Mouse (Mus musculus): ENCODE measurements around the gene Ubl5. TPM values are rescaled to one million over a fixed set of nuclear protein-coding genes. Genes with fewer than 3 reads are reported as not detected.
A peak's percentile ranks its signal among the peaks of the same experiment; 100 is the strongest.
"Not testable (repeated sequence)": the region's sequence is repeated elsewhere in the genome, so short reads cannot be mapped to it uniquely, and the experiment has no call there.

Ubl5 gene
- 393 and 437 TPM in 2 replicates for polyA plus RNA-seq (2016; fragmentation: Nextera tagmentation; extraction: Ambion mirVana)

DNA sequence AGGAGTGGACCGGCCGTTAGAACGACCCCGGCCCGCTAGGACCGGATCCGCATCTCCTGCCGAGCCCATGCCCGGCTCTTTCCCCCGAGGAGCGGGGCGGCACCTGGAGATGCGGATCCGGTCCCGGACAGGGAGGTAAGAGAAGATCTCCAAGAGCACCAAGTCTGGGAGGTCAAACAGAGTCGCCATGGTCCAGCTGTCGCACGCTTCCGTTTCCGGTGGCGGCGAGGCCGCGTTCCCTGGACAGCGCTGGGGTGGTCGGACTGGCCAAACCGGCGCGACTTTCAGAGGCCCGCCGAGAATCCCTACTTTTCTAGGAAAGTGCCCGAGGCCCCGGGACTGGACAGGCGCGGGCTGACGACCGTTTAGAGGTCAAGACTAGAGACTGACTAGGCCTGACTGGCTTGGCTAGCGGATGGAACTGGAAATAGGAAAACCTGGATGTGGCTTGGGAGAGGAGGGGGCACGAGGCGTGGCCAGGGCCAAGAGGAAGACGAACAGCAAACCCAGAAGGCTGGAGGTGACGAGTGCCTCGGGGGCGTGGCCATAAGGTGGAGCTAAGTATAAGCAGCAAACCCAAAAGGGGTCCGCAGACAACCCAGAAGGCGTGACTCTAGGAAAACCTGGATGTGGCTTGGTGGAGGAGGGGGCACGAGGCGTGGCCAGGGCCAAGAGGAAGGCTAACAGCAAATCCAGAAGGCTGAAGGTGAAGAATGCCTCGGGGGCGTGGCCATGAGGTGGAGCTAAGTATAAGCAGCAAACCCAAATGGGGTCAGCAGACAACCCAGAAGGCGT lies at the start of gene Ubl5:
TSS of gene Ubl5 (plus strand) at position 778 of the 795 bp plus-strand sequence.
- DNase-seq (ENCODE audit: low spot score): peak; percentile 97
- H3K4me1 ChIP-seq (replicated peaks): peaks cover 33% of the 10 kb centered on the region
- H3K27me3 ChIP-seq (ENCODE audit: insufficient read depth, poor library complexity, severe bottlenecking): no peaks in the 10 kb centered on the region
- H3K4me3 ChIP-seq: peak within 1 kb of the TSS; percentile 93
- WGBS: under 1% methylated on average over 51 of the region's 51 CpGs
- H3K36me3 ChIP-seq: peaks cover 38% of the 10 kb centered on the region
- H3K9me3 ChIP-seq: 0 out of 2 replicates have a peak, but pooled peaks cover 3% of the 10 kb centered on the region
- H3K27ac ChIP-seq: peak within 1 kb of the TSS; percentile 94

DNA sequence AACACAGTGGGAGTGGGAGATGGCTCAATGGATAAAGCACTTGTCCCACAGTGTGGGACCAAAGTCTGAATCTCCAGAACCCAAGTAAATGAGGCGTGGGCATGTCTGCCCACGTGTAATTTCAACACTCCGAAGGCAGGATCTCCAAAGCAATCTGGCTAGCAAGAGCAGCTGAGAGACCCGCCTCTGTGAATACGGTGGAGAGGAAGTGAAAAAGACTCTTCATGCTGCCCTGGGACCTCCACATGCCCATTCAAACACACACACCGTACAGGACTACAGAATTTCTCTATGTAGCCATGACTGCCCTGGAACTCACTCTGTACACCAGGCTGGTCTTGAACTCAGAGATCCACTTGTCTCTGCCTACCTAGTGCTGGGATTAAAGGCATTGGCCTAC lies 41.4 kb upstream of the Ubl5 start:
- Histone ChIP-seq H3K36me3 (peaks cover 18% of the 10 kb centered on the region), H3K4me3 (no peak overlapping the region), H3K9me3 (no peaks in the 10 kb centered on the region), H3K27me3 (ENCODE audit: insufficient read depth, poor library complexity, severe bottlenecking) (no peaks in the 10 kb centered on the region), H3K27ac (no peak overlapping the region), H3K4me1 (replicated peaks) (0 out of 2 replicates have a peak, but pooled peaks cover under 1% of the 10 kb centered on the region)
- DNase-seq (ENCODE audit: low spot score): no peak
- 81% methylated on average over 6 of the region's 6 CpGs for WGBS

DNA sequence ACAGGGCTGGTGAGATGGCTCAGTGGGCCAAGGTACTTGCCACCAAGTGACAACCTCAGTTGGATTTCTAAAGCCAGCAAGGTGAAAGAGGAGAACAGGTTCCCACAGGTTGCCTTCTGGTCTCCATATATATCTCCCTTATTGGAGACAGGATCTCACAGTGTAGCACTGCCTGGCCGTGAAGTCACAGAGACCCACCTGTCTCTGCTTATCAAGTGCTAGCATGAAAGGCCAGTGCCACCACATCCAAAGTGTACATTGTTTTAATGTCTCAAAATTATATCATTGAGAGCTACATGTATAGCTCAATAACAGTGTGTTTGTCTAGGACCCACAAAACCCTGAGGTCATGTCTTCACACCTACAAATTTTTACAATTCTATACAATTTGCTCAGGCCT lies 36.4 kb upstream of the Ubl5 start:
- peak overlapping the region; percentile 99; the same call in 1 of the 2 replicates for H3K27ac ChIP-seq
- H3K4me3 ChIP-seq: peak overlapping the region; percentile 83; the same call in 1 of the 2 replicates
- H3K9me3 ChIP-seq: peaks cover 4% of the 10 kb centered on the region; the same call in 1 of the 2 replicates
- peaks cover 20% of the 10 kb centered on the region for H3K36me3 ChIP-seq
- DNase-seq (ENCODE audit: low spot score): no peak
- no peaks in the 10 kb centered on the region for H3K27me3 ChIP-seq (ENCODE audit: insufficient read depth, poor library complexity, severe bottlenecking)
- peaks cover 9% of the 10 kb centered on the region for H3K4me1 ChIP-seq (replicated peaks)
- 98% methylated on average over 1 of the region's 1 CpGs for WGBS

DNA sequence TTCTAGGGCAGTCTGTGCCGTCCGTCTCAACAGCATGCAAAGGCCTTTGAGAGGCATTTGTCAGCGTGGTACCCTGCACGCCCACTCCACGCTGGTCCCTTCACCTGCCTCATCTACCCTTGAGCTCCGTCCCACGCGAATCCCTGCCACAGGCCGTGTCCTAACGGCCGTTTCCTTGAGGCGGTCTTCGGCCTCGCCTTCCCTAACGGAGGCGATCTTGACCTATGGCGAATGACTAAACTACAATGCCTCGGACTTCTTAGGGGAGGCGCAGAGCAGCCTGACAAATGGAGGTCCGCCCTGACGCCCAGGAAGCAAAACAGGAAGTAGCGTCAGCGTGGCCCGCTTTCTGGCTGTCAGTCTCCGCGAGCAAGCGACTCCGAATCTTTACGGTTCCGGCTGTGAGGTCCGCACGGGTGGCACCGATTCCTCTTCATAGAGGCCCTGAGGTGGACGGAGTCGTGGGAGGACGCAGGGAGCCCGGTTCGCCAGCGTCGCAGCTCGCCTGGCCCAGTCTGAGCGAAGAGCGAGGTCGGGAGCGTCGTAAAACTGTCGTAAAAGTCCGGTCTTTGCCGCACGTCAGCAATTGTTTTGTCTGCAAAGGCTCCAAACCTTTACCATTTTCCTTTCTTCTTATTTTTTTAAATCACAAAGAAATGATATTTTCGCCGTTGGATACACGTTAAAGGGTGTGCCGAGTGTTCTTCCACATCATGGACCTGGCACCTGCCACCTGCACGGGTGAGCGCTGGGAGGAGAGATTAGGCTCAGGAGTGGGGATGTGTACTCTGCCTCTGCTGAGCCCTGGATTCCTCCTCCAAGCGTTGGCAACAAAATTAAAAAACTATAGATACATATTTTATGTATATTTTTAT lies 35.3 kb upstream of the Ubl5 start:
- Histone ChIP-seq H3K36me3 (peaks cover 17% of the 10 kb centered on the region), H3K27ac (peak overlapping the region; percentile 99), H3K4me3 (peak overlapping the region; percentile 83), H3K9me3 (peaks cover 4% of the 10 kb centered on the region; the same call in 1 of the 2 replicates), H3K4me1 (replicated peaks) (peaks cover 9% of the 10 kb centered on the region), H3K27me3 (ENCODE audit: insufficient read depth, poor library complexity, severe bottlenecking) (no peaks in the 10 kb centered on the region)
- peak; percentile 92 for DNase-seq (ENCODE audit: low spot score)
- under 1% methylated on average over 57 of the region's 57 CpGs for WGBS

DNA sequence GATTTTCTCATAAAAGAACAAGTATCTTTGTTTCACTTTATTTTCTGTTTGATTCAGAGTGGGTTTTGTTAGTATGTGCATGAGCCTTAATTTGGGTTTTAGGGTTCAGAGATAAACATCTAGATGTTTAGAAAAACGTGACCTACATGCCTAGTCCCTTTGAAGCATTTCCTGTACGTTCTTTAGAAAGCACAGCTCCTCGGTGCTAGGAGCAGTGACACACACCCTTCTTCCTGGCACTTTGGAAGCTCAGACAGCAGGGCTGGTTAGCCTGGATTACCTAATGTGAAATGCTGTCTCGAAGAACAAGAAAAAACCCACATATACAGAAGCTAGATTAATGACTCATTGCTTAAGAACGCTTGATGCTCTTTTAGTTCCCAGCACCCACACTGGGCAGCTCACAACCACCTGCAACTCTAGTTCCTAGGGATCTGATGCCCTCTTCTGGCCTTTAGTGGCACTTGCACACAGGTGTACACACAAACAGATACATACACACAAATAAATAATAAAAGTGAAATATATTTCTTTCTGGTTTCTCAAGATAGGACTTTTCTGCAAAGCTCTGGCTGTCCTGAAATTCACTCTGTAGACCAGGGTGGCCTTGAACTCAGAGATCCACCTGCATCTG lies 32.7 kb upstream of the Ubl5 start:
- H3K9me3 ChIP-seq: peaks cover 4% of the 10 kb centered on the region; the same call in 1 of the 2 replicates
- 88% methylated on average over 5 of the region's 5 CpGs for WGBS
- peaks cover 9% of the 10 kb centered on the region for H3K4me1 ChIP-seq (replicated peaks)
- H3K4me3 ChIP-seq: no peak overlapping the region
- DNase-seq (ENCODE audit: low spot score): no peak
- no peaks in the 10 kb centered on the region for H3K27me3 ChIP-seq (ENCODE audit: insufficient read depth, poor library complexity, severe bottlenecking)
- H3K27ac ChIP-seq: no peak overlapping the region
- peaks cover 17% of the 10 kb centered on the region for H3K36me3 ChIP-seq

DNA sequence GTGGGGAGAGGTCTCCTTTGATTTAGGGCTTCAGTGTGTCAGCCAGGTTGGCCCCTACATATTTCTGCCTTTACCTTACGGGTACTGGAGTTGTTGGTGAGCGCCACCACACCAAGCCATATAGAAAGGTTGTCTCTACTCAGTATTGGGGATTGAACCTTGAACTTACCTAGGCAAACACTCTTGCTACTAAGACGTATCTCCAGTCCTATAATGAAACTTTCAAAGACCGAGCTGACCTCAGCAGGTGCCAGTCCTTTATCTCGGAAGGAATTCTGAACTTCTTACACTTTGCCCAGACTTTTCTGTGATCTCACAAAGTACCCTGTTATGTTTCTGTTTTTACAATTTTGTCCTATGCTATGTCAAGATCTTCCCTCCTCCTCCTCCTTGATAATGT lies 30.7 kb upstream of the Ubl5 start:
- Histone ChIP-seq H3K27me3 (ENCODE audit: insufficient read depth, poor library complexity, severe bottlenecking) (no peaks in the 10 kb centered on the region), H3K4me3 (no peak overlapping the region), H3K27ac (no peak overlapping the region), H3K36me3 (peaks cover 17% of the 10 kb centered on the region), H3K9me3 (peaks cover 4% of the 10 kb centered on the region; the same call in 1 of the 2 replicates), H3K4me1 (replicated peaks) (peaks cover 2% of the 10 kb centered on the region)
- WGBS: 84% methylated on average over 5 of the region's 5 CpGs
- DNase-seq (ENCODE audit: low spot score): no peak

DNA sequence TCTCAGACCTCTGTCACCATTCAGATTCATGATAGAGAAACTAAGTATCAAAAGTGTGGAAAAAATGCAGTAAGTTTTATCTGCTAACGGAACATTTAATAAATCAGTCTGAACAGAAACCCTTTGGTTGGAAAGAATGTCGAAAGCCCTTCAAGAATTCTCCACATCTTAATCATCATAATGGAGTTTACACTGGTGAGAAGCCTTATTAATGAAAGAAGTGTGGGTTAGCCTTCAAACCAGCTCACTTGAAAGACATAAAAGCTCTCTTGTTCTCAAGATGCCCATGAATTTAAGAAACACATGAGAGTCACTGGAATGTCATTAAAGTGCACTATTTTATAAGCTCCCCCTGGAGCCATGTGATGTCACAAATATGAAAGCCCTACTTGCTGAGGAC lies 26.0 kb upstream of the Ubl5 start:
- WGBS: 90% methylated on average over 2 of the region's 2 CpGs
- DNase-seq (ENCODE audit: low spot score): no peak
- no peak overlapping the region for H3K27ac ChIP-seq
- H3K9me3 ChIP-seq: no peaks in the 10 kb centered on the region
- H3K4me3 ChIP-seq: no peak overlapping the region
- no peaks in the 10 kb centered on the region for H3K36me3 ChIP-seq
- no peaks in the 10 kb centered on the region for H3K27me3 ChIP-seq (ENCODE audit: insufficient read depth, poor library complexity, severe bottlenecking)
- no peaks in the 10 kb centered on the region for H3K4me1 ChIP-seq (replicated peaks)

DNA sequence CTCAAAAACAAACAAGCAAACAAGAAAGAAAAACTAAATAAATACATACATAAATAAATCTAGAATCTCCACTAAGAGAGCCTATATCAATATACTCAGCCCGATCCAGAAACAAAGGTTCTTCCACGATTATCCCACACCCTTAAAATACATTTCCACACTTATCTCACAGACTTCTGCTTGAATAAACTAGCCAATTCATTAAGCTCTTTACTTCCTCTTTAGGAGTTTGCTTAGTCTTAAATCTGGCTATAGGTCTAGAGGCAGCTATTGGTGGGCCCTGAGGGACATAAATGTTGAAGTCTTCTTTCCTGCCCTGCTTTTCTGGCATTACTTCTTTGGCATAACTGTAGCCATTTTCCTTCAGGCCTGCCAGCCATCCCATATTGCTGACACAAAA lies 11.3 kb upstream of the Ubl5 start:
- 91% methylated on average over 2 of the region's 2 CpGs for WGBS
- Histone ChIP-seq H3K36me3 (no peaks in the 10 kb centered on the region; the same call in 1 of the 2 replicates), H3K4me3 (no peak overlapping the region), H3K27ac (no peak overlapping the region), H3K9me3 (no peaks in the 10 kb centered on the region), H3K4me1 (replicated peaks) (no peaks in the 10 kb centered on the region), H3K27me3 (ENCODE audit: insufficient read depth, poor library complexity, severe bottlenecking) (no peaks in the 10 kb centered on the region)
- no peak for DNase-seq (ENCODE audit: low spot score)

DNA sequence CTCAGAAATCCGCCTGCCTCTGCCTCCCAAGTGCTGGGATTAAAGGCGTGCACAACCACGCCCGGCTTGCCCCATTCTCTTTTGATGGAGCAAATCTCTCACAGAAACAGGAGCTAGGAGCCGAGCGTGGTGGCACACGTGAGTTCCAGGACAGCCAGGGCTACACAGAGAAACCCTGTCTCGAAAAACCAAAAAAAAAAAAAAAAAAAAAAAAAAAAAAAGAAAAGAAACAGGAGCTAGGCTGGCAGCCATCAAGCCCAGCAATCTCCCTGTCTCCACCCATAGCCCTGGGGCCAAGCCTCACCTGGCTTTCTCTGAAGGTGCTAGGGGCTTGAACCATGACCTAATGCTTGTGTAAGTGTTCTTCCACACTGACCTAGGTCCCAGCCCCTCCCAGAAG lies 7.0 kb upstream of the Ubl5 start:
- not testable (repeated sequence) for H3K27ac ChIP-seq

DNA sequence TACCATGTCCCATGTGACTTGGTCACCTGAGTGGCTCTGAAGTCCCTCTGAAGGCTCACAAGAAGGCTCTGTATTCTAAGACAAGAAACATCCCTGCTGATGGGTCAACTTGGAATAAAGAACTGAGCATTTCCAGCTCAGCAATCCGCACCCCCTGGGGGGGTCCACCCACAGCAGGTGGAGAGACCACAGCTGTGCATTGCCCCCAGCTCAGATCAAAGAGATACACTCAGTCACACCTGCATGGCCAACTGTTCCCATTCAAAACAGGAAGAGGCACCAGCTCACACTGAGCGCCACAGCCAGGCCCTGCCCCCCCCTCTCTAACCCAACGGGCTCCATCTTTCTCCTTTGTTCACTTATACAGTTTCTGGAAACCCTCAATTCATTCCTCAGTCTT lies 6.4 kb upstream of the Ubl5 start:
- H3K9me3 ChIP-seq: no peaks in the 10 kb centered on the region
- 80% methylated on average over 3 of the region's 3 CpGs for WGBS
- no peak overlapping the region for H3K27ac ChIP-seq

More for the DNA sequence above, 7.0 kb upstream of the Ubl5 start:
- H3K9me3 ChIP-seq; H3K4me3 ChIP-seq; H3K27me3 ChIP-seq (ENCODE audit: insufficient read depth, poor library complexity, severe bottlenecking); H3K4me1 ChIP-seq (replicated peaks); DNase-seq (ENCODE audit: low spot score): not testable (repeated sequence)
- peaks cover 30% of the 10 kb centered on the region for H3K36me3 ChIP-seq
- WGBS: 92% methylated on average over 8 of the region's 8 CpGs

DNA sequence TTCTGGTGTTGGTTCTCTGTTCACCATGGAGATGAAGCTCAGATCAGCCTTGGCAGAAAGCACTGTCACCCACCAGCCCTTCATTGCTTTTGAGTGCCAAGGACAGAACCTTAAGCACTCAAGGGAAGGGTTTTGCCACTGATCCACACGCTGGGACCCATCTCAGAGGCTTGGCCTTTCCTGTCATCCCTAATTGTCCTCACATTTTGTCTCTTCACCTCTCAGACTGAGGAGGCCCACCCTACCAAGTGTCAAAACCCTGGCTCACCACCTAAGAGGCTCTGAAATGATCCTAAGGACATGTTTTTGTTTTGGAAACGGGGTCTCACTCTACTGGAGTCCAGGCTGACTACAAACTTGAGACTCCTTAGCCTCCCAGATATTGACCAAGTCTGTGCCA lies 5.9 kb upstream of the Ubl5 start:
- Histone ChIP-seq H3K4me1 (replicated peaks) (peaks cover 13% of the 10 kb centered on the region), H3K27ac (no peak overlapping the region), H3K4me3 (no peak overlapping the region), H3K9me3 (no peaks in the 10 kb centered on the region), H3K36me3 (peaks cover 30% of the 10 kb centered on the region), H3K27me3 (ENCODE audit: insufficient read depth, poor library complexity, severe bottlenecking) (no peaks in the 10 kb centered on the region)
- no peak for DNase-seq (ENCODE audit: low spot score)
- WGBS: 87% methylated on average over 2 of the region's 2 CpGs

More for the DNA sequence above, 6.4 kb upstream of the Ubl5 start:
- Histone ChIP-seq H3K27me3 (ENCODE audit: insufficient read depth, poor library complexity, severe bottlenecking) (no peaks in the 10 kb centered on the region), H3K36me3 (peaks cover 30% of the 10 kb centered on the region), H3K4me3 (no peak overlapping the region), H3K4me1 (replicated peaks) (peaks cover 8% of the 10 kb centered on the region)
- no peak for DNase-seq (ENCODE audit: low spot score)

DNA sequence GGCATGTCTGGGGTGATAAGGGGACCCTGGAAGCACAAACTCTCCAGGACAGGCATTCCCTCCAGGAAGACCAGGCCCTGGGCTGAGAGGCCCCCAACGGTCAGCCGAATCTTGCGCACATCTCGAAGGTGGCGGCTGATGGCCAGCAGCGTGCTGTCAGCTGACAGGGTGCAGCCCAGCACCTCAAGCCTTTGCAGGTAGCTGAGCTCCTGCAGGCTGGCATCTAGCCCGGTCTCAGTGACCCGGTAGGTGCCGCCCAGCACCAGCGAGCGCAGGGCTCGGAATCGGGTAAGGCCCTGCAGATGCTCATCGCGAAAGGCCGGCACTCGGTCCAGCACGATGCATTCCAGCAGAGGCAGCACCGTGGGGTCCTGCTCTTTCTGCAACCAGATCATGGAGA lies 4.1 kb upstream of the Ubl5 start:
- H3K36me3 ChIP-seq: peaks cover 30% of the 10 kb centered on the region
- peaks cover 21% of the 10 kb centered on the region for H3K4me1 ChIP-seq (replicated peaks)
- no peak overlapping the region for H3K27ac ChIP-seq
- DNase-seq (ENCODE audit: low spot score): no peak
- H3K9me3 ChIP-seq: 0 out of 2 replicates have a peak, but pooled peaks cover 3% of the 10 kb centered on the region
- WGBS: 96% methylated on average over 19 of the region's 19 CpGs
- H3K27me3 ChIP-seq (ENCODE audit: insufficient read depth, poor library complexity, severe bottlenecking): no peaks in the 10 kb centered on the region
- H3K4me3 ChIP-seq: no peak overlapping the region
